Mouse (Mus musculus) thymus, postnatal 10 days (tissue): ENCODE measurements around the gene Dapk2.

Experiments used
- DNase-seq, 2 experiments: peaks; one replicate each; pipeline ENCODE4 v3.0.0; 2021; ENCODE audit warnings: low spot score in 2 of 2

Dapk2 gene

DNA sequence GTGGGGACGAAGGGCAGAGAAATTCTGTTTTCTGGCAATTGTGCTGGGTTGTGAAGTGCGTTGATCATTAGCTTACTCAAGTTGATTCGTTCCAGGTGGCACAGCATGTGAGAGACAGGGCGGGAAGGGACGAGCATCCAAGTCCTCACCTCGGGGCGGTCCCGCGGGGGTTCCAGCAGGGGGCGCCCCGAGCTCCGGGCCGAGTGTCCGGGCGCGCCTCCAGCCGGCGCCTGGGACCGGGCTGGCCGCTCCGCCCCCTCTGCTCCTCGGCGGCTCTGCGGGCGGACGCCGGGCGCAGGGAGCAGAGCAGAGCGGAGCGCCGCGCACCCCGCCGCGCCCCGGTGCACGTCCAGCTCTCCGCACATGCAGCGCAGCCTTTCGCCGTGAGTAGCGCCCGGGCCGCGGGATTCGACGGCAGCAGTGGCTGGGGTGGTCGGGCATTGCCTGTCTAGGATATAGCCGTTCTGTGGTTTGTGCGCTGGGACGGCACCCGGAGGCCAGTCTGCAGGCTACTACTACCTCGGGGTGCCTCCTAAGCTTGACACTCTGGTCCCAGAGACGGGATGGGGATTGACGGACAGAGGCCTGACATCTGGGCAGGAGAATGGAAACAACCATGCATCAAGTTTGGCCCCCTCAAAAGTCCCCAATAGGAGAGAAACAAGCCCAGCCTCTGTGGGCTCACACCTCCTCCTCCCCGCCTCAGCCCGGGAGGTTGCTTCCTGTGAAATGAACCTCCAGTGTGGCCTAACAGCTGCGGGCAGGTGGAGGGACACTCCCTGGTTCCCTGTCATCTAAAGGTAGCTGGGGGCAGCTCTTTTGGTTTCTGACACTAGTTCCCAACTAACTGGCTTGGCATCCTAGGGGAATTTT, at the start of gene Dapk2:
Dapk2 (plus strand) TSS at position 266 of the 873 bp plus-strand sequence.
- peak; percentile 14 to 61 for DNase-seq

DNA sequence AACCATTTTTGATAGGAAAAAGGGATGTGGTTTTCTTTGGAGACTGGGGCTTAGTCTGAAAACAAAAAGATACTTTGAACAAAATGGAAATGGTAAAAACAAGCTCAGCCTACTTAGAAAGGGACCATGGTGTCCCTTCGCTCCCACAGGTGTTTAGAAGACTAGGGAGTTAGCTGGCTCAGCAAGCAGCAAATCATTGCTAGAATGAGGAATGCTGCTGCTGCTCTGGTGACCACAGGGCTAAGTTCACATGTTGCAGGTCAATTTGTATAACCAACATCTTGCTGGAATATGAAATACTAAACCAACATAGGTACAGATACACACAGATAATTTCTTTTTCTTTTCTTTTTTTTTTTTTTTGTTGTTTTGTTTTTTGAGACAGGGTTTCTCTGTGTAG, 48.4 kb upstream of the Dapk2 start:
- DNase-seq: no peak

DNA sequence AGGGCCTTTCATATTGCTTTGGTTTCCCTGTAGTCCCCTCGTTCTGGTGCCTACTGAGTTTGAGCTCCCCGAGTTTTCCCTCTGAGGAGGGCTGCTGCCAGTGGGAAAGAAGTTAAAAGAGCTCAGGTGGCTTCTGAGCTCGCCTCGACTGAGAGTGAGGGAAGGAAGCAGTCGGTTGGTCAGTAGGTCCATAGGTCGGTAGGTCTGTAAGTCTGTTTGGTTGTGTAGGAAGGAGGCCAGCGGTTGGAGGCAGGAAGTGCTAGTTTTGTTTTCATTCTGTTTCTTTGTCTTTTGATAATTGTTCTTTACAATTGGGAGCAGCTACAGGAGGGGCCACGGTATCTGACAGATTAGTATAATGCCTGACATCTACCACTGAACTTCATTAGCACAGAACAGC, 47.9 kb upstream of the Dapk2 start:
- DNase-seq: no peak

DNA sequence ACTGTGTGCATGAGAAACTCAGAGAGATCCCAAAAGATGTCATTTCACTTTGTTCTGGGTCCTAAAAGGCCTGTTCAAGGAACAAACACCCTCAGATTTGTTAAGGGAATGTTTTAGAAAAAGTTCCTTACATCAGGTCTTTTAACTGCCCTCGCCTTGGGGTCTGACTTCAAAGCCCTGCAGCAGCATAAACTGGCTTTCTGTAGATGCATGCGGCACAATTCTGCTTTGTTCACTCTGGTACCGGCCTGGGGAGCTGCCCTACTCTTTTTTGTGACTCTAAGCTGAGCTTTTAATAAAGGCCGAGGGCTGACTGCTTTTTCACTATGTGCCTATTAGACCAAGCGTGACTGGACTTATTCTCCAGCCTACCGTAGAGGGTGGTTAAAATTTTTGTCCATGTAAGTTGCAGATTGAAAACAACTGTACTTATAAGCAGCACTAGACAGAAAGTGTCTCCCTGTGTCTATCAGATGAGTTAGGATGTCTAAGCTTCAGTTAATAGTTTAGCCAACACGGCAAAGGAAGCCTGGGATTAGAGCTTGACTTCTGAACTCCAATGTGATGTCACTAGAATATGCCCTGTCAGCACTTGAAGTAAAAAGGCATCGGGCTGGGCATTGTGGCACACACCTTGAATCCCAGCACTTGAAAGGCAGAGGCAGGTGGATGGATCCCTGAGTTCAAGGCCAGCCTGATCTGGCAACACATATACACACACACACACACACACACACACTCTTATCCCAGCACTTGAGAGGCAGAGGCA, 47.2 kb upstream of the Dapk2 start:
- DNase-seq: no peak

DNA sequence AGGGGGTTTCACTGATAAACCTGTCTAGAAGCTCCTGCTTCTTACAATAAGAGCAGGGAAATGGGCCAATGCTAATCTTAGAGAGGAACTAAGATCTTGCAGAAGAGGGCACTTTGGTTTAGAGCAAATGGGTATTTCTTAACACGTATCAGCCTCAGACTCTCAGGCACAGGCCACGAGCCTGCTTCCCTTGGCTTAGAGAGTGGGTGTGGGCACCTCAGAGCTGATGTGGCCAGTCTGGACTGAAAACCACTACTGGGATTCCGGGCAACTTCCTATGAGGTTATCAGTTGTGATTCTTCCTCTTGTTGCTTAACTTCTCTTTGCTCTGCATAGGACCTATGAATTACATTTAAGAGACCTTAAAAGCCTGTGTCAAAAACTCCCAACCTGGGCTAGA, 43.7 kb upstream of the Dapk2 start:
- no peak for DNase-seq

DNA sequence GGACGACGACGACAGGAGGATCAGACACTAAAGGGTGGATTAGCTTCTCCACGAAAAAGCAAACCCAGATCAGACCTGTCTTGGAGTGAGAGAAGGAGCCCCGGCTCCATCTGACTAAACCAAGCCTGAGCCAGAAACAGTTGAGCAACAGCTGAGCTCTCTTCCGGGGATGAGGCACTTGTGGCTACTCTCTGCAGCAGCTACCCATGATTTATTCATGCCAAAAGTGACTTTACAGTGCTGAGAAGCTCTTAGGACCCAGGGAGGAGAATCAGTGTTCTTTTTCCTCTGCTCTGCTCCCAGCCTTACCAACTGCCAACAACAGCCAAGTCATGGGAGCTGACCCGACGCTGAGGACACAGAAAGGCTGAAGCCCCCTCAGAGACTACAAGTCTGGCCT, 41.1 kb upstream of the Dapk2 start:
- DNase-seq: no peak

DNA sequence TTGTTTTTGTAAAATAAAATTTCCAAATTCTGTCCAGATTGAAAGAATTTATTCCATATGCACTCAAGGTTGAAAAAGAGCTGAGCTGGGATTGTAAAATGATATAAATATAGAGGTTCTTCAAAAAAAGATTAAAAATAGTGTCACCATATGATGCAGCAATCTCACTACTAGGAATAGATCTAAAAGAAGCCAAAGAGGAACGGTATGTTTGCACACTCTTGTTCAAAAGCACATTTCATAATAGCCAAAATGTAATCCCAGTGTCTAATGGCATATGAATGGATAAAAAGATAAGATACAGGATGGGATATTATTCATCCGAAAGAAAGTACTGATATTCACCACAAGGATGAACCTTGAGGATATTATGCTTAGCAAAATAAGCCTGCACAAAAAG, 38.5 kb upstream of the Dapk2 start:
- DNase-seq: no peak

DNA sequence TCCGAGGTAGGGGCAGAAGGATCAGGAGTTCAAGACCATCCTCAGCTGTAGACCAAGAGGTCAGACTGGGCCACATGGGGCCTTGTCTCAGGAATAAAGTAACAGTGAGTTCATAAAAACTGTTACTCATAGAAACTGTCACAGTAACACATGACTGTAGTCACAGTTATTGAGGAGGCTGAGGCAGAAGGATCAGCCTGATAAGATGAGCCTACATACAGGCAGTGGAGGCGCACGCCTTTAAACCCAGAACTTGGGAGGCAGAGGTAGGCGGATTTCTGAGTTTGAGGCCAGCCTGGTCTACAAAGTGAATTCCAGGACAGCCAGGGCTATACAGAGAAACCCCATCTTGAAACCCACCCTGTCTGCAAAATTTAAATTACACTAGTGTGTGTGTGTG, 37.9 kb upstream of the Dapk2 start:
- no peak for DNase-seq

DNA sequence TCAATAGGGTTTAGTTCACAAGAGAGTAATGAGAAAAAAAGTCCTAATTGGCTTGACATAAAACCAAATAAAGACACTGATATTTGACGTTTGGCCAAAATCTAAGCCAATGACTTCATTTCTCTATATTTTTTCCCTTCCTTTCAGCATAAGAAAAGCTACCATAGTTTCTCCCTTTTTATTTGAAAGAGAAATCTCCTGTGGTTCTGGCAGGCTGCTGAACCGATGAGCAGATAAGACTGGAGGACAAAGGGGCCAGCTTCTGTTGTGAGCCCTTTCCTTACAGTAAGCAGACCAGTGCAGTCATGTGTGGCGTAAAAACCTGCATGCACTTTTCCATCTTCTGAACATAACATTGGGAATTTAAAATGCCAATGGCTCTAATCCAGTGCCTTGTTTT, 37.1 kb upstream of the Dapk2 start:
- no peak for DNase-seq

DNA sequence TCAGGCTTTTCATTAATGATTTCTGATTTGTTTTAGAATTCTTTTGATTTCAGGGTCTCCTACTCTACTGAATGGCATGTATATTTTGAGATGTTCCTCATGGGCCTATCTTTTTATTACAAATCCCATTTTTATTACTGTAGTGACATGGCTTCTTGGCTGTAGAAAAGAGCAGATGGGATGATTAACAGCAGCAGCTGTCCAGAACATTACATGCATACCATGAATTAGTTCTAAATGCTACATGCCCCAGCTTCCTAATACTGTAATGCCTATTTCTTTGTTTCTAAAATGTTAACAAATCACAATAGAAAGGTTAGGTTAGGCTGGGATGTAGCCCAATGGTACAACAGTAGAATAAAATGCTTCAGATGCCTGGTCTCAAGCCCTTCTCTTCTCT, 36.6 kb upstream of the Dapk2 start:
- DNase-seq: no peak

DNA sequence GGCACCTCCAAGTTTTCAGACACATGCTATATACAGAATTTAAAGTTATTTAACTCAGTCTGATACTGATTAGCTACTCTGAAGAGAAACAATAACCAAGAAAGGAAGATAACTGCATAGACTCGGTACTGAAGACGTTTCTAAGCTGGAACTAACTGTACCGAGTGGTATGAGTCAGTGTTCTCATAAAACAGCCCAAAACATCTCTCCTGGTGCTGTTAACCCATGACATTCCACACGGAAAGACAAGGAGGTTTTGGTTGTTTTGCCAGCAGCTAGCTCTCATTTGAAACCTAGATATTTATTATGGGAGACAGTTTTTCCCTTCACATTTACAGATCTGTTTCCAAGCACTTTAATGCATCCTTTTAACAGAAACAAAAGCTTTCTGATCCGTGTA, 34.4 kb upstream of the Dapk2 start:
- DNase-seq: no peak

DNA sequence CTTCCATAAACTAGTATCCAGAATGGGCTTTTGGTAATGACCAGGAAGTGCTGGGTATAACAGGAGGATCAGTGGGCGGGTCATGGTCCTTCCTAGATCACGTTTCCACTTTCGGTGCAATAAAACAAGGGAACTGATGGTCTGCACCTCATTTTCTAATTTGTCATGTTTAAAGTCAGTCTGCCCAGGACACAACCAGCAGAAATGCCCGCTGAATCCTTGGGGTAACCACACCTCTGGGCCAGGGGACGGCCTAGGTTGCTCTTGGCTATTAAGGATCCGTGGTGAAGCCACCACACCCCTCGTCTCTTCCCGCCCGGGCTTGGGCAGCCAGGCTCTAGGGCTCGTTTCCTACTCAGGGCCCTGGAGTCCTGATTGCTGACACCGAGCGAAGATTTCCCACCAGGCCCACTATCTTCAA, 33.9 kb upstream of the Dapk2 start:
- DNase-seq: no peak

DNA sequence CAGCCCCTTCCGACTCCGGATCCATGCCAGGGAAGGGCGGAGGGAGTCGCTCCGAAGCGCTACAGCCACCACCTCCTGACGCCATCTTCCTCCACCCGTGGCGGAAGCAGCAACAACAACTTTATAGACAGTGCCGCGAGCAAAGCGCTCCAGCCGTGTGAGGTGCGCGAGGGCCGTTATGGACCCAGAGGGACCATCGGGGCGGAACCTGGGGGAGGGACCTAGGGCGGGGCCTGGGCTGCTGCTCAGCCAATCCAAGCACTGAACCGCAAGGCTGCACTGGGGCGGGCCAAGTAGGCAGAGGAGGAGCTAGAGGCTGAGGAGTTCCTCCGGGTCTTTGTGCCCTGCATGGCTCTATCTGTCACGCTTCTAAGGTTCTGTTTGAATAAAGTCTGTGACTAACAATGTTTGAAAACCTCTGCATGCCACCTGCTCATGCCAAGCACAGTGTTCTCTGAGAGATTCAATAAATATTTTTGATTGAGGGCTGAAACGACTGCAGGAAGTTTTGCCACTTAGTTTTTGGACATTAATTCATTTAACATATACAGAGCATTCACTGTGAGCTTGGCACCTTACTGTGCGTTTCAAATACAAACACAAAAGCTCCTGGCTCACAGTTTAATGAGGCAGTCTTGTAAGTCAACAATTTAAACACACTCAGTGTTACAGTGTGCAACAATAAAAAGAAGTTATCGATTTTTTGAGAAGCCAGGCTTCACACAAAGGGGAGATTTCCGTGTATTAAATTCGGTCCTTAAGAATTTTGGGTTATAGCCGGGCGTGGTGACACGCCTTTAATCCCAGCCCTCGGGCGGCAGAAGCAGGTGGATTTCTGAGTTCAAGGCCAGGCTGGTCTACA, 33.1 kb upstream of the Dapk2 start:
- peak; percentile 96 to 98 for DNase-seq

DNA sequence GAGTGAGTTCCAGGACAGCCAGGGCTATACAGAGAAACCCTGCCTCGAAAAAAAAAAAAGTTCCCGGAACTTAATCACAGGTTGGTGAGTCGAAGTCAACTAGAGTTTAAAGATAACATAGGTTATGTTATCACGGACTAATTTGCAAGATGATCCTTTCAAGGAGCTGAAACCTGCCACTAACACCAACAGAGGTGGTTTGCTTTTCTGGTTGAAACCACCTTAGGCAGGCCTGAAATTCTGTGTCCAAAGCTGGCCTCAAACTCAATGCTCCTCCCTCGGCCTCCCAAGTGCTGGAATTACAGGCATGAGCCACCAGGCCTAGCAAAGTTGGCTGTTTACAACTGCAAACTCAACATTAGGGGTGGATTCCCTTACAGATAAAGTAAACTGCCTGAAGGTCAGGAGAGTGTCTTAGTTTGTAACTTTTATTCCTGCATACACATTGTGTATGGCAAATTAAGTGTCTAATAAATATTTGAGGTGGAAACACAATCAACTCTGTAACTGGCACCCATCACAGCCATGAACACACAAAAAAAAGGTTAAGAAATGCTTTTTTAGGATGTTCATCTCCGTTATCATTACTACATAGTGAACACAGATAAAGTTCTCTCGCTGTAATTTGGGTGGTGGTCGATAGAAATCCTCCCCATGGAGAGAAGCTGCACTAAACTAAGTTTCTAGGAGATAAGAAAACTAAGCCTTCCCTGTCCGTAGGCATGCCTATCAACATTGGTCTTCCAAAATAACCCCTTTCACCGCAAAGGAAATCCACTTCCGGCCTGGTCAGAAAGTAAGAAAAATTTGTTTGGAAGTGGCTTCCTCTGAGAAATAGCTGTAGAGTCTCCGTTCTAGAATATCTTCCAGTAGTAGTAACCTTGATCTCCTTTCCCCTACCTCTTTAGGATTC, 32.2 kb upstream of the Dapk2 start:
- peak in 1 of 2 experiments; percentile 6 for DNase-seq

DNA sequence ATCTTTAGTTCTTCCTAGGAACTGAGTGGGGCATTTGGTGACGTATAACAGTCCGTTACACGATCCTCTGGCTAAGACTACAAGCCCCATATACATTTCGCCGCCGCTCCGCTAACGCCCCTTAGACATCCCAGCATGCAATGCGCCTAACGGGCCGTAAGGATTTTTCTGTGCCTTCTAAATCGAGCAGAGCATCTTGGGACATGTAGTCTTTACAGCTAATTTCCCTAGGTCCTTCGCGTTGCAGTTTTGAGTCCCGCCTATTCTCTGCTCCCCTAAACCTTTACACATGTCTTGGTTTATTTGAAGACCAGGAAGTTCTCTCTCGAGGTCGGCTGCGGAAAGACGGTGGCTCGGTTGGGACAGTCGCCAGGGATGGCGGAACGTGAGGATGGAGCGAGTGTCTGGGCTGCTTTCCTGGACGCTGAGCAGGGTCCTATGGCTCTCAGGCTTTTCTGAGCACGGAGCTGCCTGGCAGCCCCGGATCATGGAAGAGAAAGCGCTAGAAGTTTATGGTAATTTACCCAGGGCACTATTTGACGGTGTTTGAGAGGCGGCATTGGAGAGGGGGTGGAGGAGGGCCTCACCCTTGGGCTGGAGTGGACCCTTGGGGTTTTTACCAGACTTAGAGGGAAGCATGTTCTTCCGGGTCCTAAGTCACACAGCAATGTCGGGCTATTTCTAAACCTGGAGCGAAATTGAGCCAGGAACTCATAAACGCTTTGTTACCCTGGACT, 31.4 kb upstream of the Dapk2 start, which contains the start of the genes Snx1 and Ciao2a:
Snx1 (minus strand) TSS at position 132 of the 737 bp plus-strand sequence.
Ciao2a (plus strand) TSS at position 156 of the 737 bp plus-strand sequence.
- DNase-seq: peak; percentile 91 to 95

DNA sequence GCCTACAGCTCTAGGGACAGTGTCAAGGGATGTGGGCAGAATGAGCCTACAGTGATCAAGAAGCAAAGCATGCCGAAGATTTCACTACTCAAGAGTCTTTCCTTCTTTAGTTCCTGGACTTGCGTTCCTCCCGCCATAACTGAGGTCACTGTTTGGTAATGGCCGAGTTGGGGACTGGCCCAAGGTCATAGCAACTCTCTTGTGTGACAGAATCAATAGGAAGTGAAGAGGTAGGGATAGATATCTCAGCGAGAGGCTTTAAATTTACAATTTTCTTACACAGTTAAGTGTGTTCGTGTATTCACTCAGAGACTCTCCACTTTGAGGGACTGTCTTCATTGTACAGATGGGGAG, 30.9 kb upstream of the Dapk2 start:
- no peak for DNase-seq

DNA sequence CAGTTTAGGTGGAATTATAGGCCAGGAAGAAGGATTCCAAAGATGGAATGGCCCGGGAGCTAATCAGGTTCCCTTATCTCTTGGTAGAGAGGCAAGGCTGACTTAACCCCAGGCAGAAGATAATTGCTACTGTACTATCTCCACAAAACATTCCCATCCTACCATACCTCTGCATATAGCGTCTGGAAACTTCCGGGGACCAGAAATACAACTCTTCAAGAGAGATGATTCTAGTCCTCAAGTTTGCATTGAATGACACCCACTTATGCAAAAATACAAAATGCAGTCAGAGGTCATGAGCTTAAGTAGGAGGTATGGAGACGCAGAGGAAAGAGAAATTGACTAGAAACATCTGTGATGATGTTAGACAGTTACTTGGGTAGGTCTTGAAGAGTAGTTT, 30.1 kb upstream of the Dapk2 start:
- DNase-seq: no peak

DNA sequence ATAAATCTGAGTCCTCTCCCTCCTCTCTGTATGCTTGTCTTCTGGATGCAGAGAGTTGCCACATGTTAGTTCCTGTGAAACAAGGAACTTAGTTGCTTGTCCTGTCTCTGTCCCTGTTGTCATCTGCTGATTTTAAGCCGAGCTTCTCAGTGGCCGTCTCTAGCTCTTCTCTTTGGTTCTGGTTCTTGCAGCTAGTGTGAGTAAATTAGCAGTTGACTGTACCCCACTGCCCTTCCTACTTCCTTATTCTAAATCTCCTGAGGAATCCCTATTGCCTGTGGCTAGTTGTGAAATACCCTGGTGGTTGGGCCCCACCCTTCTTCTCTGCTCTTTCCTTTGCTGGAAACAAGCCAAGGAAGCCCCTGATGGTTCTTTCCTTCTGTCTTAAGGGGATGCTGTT, 26.6 kb upstream of the Dapk2 start:
- DNase-seq: no peak

DNA sequence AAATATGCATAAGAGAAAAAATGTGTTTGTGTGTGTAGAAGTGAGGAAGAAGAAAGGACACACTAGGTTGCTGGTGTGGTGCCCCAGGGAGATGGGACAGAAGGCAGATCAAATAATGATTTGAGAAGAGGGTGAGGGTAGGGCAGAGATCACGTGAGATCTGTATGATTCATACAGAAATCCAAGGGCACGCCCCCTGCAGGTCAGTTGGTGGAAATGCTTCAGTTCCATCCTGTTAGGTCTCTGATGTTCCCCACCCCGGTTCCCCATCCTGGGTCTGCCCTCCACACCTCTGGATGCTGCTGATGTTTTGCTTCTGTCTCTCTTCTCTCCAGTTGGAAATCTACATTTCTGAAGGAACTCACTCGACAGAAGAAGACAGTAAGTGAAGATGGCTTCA, 22.1 kb upstream of the Dapk2 start:
- peak; percentile 15 to 48 for DNase-seq

DNA sequence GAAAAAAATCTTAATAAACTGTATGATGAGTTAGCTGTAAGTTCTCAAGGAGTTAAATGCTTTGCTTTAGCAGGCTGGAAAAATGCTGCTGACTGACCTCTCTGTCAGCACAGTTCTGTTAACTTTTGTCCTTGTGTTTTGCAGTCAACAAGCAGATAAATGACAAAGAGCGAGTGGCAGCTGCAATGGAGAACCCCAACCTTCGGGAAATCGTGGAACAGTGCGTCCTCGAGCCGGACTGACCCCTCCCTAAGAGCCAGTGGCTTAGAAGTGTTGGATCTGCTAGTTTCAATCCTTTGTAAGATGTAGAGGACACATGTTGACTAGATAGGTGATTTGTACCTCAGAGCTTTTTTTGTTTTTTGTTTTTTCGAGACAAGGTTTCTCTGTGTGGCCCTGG, 19.8 kb upstream of the Dapk2 start:
- DNase-seq: no peak
